Mouse (Mus musculus) lung, adult 18-20 months (tissue): ENCODE results near the gene Plekho1.
"Not testable (repeated sequence)": the region's sequence is repeated elsewhere in the genome, so short reads cannot be mapped to it uniquely, and the experiment has no call there.

Experiments used
- DNase-seq, 2 experiments: peaks; one replicate each; pipeline ENCODE4 v3.0.0; 2022; ENCODE audit warnings: mixed read lengths in 2 of 2

The Plekho1 gene

DNA sequence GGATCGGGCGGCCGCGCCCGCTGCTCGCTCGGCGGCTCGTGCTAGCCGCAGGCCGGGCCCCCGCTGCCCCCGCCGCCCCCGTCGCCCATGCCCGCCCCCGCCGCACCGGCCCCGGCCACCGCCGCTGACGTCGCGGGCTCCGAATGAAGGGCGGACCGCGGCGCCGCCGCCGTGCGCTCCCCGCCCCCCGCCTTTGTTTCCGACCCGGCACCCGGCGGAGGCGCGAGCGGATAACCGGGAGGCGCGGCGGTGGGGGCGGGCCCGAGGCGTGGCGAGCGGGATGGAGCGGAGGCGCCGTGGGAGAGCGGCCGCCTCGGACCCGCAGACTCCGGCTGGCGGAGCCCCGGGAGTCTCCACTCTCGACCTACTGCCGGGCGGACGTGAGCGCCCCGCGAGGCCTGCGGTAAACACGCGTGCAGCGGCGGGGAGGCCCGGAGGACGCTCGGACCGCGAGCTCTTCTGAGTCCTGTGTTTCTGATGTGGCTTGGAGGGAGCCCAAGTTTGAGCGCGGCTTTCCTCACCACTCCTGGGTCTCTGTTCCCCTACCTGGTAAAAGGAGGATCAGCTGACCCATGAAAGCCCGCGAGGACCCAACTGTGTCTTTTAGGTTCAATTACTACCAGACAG, at the start of gene Plekho1:
Plekho1 (minus strand) TSS at position 200 of the 627 bp plus-strand sequence.
- peak; percentile 62 to 67 for DNase-seq

DNA sequence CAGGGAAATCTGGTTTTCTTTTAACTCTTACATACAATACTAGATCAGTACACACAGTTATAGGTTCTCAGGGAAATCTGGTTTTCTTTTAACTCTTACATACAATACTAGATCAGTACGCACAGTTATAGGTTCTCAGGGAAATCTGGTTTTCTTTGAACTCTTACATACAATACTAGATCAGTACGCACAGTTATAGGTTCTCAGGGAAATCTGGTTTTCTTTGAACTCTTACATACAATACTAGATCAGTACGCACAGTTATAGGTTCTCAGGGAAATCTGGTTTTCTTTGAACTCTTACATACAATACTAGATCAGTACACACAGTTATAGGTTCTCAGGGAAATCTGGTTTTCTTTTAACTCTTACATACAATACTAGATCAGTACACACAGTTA, 48.8 kb upstream of the Plekho1 start:
- DNase-seq = not testable (repeated sequence)

DNA sequence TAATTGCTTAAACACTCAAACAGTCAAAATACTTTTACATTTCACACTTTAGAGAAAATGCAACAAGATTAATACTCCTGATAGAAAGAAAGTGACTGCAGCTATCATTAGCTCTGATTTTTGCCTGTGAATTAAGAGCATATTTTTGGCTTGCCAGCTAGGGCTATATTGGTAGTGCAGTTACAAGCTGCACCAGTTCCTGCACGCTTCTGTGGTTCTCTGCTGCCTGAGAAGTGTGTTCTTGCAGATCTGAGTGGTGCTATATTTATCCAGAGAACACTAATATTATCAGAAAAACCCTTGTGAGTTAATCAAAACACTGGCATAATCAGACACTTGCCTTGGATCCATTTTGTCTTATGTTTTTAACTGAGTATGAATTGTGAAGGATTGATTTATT, 47.3 kb upstream of the Plekho1 start:
- no peak for DNase-seq

DNA sequence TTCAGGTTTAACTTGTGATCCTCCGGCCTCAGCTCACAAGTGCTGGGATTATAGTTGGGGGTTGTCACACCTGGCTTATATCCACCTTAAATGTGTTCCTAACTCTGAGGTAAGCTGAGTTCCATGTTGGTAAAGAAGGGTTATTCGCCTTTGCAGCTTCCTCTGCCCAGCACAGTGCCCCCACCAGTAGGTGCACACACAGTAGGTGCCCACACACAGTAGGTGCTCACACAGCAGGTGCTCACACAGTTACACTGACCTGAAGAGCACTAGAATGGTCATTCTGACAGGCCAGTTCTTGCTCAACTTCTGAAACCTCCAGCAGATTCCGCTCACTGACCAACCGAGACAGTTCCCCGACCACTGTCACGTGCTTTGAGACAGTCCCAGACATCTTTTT, 45.3 kb upstream of the Plekho1 start:
- no peak for DNase-seq

DNA sequence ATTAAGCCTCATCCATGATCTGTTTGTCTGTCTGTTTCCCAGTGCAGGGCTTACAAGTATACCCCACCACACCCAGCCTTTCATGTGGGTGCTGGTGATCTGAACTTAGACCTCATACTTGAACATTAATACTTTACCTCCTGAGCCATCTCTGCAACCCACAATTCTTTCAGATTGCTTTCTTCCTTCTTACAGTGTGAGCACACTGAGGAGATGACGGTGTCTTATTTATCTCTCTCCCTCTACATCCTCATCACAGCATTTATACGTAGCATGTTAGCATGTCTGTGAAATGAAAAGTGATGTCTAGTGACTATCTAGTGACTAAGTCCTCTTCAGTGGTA, 44.8 kb upstream of the Plekho1 start:
- DNase-seq = no peak

DNA sequence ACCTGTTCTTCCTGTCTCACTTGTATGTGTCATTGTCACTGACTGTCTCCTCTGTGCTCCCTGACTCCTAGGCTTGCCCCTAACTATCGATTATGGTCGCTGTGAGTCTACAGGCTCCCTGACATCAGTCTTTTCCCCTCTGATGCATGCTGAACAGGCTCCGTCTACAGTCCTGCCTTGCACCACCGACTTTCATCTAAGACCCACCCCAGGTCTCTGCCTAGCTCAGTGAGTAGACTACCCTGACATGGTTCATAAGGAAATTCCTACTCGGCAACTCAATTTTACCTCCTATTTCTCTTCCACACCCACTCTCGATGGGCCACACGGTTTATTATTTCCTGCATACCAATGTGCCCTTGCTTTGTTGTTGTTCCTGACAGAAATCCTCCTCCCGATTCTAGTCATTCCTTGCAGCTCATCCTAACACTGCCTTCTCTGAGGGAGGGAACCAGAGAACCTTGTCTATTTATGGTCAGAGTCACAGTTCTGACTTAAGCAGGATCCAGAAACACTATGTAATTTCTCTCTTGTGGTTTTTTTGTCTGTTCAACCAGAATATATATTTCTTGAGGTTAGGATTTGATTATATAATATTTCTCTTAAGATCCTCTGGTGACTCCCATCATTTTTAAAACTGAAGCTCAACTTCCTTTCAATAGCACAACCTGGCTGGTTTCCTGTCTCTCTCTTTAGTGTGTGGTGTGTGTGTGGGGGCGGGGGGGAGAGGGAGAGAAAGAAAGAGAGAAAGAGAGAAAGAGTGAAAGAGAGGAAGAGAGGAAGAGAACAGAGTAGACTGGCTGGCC, 44.3 kb upstream of the Plekho1 start:
- no peak for DNase-seq

DNA sequence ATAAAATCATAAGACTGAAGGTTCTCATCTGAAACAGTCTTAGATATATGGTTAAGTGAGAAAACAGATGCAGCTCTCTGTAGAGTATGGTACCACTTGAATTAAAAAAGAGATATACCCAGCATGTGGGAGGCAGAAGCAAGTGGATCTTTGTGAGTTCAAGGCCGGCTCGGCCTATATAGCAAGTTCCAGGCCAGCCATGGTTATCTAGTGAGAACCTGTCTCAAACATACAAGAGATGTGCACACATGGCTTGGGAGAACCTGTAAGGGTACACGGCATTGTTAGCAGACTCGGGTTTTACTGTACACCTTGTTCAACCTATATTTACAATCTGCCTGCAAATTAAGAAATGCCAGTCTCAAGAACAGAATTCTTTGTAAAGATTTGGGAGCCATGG, 43.0 kb upstream of the Plekho1 start:
- DNase-seq = no peak

DNA sequence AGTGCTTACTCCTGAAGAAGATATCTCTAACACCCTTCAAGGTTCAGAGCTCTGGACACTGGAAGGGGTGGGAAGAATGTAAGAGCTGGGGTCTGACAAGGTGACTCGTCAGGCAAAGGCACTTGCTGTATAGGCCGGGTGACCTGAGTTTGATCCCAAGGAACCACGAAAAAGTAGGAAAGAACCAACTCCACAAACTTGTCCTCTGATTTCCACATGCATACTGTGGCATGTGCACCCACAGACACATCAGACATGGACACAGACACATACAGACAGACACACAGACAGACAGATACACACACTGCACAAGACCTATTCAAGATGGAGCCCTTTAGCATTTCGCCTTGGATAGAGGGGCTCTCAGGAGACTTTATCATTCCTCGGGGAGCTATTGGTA, 42.4 kb upstream of the Plekho1 start:
- DNase-seq = no peak

DNA sequence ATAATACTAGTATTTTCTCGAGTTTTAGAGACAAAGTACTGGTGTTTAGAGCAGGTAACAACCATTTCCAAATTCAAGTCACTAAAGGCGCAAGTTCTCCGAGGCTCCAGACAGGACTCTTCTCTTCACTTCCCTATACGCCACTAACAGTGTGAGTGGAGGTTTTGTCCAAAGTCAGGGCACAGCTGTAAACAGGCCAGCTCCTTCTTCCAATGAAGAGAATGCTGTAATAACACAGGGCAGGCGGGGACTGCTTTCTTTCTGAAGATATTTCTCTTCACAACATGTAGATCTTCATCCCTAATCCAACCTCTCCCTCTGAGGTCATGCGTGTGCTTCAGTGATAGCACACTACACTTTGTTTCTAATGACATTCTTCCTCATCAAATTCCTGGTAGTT, 41.0 kb upstream of the Plekho1 start:
- DNase-seq = no peak

DNA sequence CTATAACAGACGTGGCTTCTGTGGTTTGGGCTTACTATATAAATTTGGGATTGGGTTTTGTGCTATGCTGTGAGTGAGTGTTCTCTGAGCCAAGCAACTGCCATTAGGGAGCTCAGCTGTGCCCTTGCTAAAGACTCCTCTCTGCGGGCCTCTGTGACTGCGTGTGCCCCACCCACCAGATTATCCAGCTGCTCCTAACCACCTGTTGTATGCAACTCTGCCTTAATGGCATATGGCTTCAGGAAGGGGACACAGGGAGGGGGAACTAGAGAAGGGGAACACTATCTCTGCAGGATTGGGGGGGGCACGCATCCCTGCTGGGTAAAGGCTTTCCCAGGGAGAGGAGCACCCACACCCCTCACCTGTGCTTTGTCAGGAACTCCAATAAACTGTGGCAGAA, 37.2 kb upstream of the Plekho1 start:
- DNase-seq = no peak

DNA sequence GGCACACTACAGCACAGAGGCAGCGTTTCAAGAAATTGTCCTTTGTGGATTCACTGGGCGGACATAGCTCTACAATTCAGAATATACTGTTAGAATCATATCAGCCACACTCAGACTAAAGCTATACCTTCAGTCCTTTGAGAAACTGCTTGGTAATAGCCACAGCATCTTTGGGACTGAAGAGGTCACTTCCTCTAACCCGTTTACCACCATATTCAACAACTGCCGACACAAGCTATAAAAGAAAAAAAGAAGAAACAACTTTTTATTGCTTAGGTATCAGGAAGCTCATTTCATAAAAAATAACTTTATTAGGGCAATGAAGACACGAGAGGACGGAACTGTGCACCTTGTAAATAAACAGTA, 36.8 kb upstream of the Plekho1 start:
- no peak for DNase-seq

DNA sequence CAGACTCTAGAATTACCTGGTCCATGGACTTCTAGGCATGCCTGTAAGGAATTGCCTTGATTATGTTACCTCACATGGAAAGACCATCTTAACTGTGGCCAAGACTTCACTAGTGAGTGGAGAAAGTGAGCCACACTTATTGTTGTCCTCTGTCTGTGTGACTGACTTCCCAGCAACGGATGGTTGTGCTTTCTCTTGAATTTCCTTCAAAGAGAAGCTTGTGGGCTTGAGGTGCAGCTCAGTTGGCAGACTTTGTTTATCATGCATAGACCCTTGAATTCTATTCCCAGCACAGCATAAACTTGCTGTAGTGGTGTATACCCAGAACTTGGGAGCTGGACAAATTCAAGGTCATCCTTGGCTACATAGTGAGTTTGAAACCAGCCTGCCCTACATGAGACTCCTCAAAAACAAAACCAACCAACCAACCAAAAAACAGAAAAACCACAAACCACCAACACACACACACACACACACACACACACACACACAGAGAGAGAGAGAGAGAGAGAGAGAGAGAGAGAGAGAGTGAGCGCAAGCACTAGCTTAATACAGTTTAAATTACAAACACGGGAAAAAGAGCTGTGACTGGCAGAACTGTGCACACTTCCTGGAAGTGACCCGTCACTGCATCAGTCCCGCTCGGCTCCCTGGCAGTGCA, 36.3 kb upstream of the Plekho1 start:
- DNase-seq = no peak

DNA sequence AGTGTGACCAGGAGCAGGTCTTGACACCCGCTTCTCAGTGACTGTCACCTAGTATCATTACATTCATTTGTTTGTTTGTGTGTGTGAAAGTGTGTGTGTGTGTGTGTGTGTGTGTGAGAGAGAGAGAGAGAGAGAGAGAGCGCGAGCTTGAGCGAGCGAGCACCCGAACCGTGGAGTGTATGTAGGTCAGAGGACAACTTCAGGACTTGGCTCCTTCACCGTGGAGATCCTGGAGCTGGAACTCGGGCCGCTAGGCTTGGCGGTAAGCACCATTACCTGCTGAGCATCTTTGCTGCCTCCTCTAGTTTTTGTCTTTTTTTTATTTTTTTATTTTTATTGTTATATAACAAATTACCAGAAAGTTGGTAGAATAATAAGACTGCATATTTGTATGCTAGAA, 34.0 kb upstream of the Plekho1 start:
- DNase-seq = no peak

DNA sequence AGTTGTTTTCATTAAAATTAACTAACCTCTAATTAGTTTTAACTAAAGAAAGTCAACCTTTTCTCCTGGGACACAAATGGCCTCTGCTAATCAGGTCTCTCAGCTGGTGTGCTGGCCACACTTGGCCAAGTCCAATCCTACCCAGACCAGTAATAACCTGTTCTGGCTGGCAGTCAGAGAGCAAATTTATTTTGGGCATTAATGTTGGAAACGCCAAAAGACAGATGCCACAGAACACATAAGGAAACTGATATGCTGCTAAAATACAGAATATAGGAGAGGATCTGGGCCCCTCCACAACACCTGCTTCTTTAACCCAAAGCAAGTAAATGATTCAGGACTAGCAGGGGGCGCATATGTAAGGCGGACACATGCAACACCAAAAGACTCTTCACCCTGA, 33.5 kb upstream of the Plekho1 start:
- DNase-seq = no peak

DNA sequence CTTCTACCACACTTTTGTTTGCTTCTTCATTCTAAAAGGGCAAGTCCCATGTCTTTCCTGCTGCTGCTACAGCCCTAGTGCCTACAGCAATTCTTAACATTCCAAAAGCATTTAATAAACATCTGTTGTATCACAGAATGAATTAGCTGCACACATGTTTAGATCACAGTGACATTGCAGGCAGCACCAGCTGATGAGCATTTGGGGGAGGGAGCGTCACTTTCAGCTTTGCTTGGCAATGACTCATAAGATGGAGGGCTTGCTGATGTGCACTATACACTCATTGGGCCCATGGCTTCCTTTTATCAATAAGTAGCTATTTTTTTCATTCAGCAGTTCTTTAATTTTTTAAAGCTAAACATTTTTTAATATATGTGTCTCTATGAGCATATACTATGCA, 32.1 kb upstream of the Plekho1 start:
- DNase-seq = no peak

DNA sequence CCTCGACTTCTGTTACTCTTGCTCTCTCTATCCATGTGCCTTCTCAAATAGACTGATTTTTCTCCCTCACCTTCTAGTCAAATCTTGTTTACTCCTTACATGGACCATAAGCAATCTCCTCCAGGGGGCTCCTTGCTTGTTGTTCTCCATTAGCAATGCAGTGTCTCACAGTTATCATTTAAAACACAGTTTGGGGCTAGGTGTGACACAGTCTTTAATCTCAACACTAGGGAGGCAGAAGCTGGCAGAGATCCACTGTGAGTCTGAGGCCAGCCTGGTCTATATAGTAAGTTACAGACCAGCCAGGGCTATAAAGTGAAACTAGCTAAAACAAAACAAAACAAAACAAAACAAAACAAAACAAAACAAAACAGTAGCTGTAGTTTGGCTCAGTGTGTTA, 31.3 kb upstream of the Plekho1 start:
- DNase-seq = no peak

DNA sequence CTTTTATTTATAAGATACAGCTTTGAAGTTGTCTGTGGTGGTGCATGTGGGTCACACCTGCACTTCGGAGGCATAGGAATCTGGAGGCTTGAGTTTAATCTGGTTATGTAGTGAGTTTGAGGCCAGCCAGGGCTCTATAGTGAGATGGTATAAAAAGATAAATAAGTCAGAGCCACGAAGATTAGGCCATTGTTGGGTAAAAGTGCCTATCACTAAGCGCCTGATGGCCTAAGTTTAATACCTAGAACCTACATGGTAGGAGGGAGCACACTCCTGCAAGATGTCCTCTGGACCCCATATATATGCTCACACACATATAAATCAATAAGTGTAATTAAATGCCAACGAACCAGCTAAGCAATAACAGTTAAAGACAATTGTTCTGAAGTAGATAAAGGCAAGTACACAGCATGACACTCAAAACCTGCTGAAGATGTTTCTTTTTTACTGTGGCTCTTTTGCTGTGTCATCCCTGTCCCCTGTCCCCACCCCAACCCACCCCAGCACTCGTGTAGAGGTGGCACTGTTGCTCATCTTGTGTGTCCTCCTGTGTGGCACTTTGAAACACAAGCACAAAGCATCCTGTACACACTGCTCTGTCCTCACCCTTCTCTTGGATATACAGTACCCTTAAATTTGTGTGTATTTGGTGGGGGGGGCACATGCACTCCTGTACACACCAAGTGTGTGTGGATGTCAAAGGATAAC, 25.8 kb upstream of the Plekho1 start:
- no peak for DNase-seq

DNA sequence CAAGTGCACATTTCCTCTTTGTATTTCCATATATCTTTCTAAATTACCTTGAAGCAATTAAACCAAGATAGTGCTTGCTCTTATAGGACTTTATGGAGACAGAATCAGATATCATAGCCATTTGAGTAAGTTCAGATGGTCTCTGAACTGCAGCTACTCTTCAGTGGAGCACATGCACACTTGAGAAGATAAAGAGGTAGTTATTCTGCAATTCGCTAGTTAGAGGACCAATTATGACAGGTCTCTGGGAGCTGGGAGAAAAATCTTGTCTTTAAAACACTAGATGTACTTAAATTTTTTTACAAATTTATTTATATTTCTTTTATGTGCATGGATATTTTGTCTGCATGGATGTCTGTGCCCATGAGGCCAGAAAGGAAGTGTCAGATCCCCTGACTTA, 24.9 kb upstream of the Plekho1 start:
- no peak for DNase-seq

DNA sequence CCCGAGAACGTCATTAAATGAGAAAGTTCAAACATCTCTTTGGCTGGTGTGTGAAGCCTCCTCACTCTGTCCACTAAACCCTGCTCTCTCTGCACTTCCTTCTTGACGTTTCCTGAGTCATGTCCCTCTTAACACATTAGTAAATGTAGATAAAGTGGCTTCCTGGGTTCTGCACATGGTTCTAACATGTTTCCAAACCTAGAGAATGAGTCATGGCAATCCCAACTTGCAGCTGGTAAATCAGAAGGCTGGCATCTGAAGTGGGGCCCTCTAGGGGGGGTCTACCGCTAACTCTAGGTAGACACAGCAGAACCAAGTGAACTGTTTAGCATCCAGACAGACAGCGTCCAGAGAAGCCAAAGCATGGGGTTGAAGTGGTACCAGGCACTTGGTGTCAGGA, 21.7 kb upstream of the Plekho1 start:
- DNase-seq = no peak

DNA sequence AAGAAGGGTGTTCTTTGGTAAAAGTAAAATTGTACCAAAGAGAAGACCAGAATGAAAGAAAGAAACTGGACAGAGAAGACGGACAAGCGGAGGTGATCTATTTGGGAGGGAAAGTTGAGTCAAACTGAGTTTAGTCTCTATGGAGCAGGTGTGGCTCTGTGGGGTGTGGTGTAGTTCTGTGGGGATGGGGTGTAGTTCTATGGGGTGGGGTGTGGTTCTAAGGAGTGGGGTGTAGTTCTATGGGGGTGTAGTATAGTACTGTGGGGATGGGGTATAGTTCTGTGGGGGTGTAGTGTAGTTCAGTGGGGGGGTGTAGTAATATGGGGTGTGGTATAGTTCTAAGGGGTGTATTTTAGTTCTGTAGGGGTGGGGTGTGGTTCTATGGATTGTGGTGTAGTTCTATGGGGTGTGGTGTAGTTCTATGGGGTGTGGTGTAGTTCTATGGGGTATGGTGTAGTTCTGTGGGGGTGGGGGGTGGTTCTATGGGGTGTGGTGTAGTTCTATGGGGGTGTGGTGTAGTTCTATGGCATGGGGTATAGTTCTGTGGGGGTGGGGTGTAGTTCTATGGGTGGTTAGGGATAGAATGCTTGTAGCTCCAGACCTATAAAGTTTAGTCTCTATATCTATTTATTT, 20.6 kb upstream of the Plekho1 start:
- no peak for DNase-seq

DNA sequence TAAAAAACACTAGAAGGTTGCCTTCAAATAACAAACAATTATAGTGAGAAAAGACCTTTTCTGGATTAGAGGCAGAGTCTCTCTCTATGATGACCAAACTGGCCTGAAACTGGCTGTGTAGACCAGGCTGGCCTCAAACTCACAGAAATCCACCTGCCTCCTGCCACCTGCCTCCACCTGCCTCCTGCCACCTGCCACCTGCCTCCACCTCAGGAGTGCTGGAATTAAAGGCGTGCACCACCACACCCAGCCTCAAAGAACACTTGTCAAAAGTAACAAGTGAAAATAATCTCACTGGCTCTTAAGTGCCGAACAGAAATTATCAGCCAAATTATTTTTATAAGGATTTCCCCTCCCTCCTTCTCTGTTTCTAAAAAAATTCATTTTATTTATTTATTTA, 19.9 kb upstream of the Plekho1 start:
- DNase-seq = no peak

DNA sequence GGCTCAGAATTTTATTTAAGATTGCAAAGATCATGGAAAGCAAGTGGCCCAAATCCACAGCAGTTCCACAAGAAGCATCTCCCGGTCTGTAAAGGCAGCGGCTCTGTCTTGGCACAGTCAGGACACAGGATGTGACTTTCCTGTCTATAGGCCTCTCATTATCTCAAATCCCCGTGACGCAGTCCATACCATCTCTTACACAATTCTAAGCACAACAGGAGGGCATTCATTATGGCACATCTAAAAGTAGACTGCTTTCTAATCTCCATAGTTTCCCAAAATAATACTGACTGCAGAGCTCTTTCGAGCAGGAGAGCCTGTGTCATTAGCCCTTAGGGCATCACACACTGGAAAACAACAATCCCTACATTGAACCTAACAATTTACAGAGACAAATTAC, 17.0 kb upstream of the Plekho1 start:
- DNase-seq = no peak

DNA sequence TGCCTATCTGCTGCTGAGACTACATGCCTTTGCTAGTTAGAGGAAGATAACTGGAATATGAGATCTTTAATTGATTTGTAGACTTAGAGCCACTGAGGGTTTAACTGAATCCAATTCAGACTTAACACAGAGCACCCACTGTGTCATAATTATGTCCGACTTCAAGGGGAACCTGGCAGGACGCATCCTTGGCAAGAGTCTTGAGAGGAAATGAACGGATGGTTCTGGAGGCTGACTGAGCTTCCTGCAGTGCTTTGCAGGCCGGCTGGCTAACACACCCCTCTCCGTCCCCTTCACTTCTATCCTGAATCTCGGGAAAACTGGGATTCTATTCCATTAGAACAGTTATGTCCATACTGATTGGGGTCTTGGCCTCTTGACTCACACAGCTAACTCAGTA, 12.7 kb upstream of the Plekho1 start:
- DNase-seq = no peak
